Mouse (Mus musculus) heart, postnatal 4 days (tissue): Measurements from ENCODE around the gene Chd8. TPM values are rescaled to one million over a fixed set of nuclear protein-coding genes. Genes with fewer than 3 reads are reported as not detected.

ENCODE experiments used
- DNase-seq: peaks from one replicate; pipeline ENCODE4 v3.0.0; 2021
- total RNA-seq, 2 experiments: library from RNA; stranded (reverse); gene quantifications; 2 replicates each; pipeline ENCODE4 v1.2.3; 2021

Chd8 gene
- total RNA-seq, 2 experiments from 2014 or later, result 73.8 to 76.4 TPM

GRCm38 (mm10) chr14:52198141-52198540 lies 59.4 kb downstream of the Chd8 start:
- no peak for DNase-seq

GRCm38 (mm10) chr14:52197156-52197878 lies 60.3 kb downstream of the Chd8 start, which contains the start of gene Supt16:
Gene Supt16 (minus strand): TSS chr14:52197416.
- peak; percentile 87 for DNase-seq

- peak; percentile 34 for DNase-seq
Observed at GRCm38 (mm10) chr14:52196230-52197155, 61.1 kb downstream of the Chd8 start.

GRCm38 (mm10) chr14:52195691-52196090 lies 61.9 kb downstream of the Chd8 start:
- peak; percentile 65 for DNase-seq

GRCm38 (mm10) chr14:52190740-52191359 lies 66.7 kb downstream of the Chd8 start:
- peak; percentile 38 for DNase-seq

- no peak for DNase-seq
Observed at GRCm38 (mm10) chr14:52189519-52189918, 68.1 kb downstream of the Chd8 start.

- no peak for DNase-seq
Observed at GRCm38 (mm10) chr14:52188788-52189187, 68.8 kb downstream of the Chd8 start.

- no peak for DNase-seq
Observed at GRCm38 (mm10) chr14:52166571-52166970, 91.0 kb downstream of the Chd8 start.

GRCm38 (mm10) chr14:52160911-52161310 lies 96.7 kb downstream of the Chd8 start:
- no peak for DNase-seq

- no peak for DNase-seq
Observed at GRCm38 (mm10) chr14:52155008-52155407, 102.6 kb downstream of the Chd8 start.

- no peak for DNase-seq
Observed at GRCm38 (mm10) chr14:52152613-52153012, 105.0 kb downstream of the Chd8 start.

- no peak for DNase-seq
Observed at GRCm38 (mm10) chr14:52152179-52152578, 105.4 kb downstream of the Chd8 start.

- no peak for DNase-seq
Observed at GRCm38 (mm10) chr14:52149888-52150287, 107.7 kb downstream of the Chd8 start.

Other genes with a start within 250 kb of the Chd8 start
- 1 to 10 TPM; 1.4 to 1.8 TPM for gene Tmem253, start 242.1 kb downstream of the Chd8 start, total RNA-seq
- gene Zfp219, start 237.0 kb downstream of the Chd8 start, total RNA-seq, result 10 to 100 TPM; 37.5 to 42.0 TPM
- not detected for gene Olfr221, start 215.3 kb downstream of the Chd8 start, total RNA-seq
- 100 to 1,000 TPM; 183 to 190 TPM for gene Hnrnpc, start 153.8 kb downstream of the Chd8 start, total RNA-seq
- gene Rpgrip1, start 147.1 kb downstream of the Chd8 start, total RNA-seq, result under 1 TPM; 0.55 to 0.59 TPM
- 10 to 100 TPM; 48.5 to 50.6 TPM for gene Supt16, start 60.4 kb downstream of the Chd8 start, total RNA-seq
- gene Tox4, start 21.4 kb upstream of the Chd8 start, total RNA-seq, result 10 to 100 TPM; 37.4 to 39.3 TPM
- 10 to 100 TPM in 1 of 2 experiments, 1 to 10 TPM in 1; 8.9 to 10.6 TPM for gene Rab2b, start 21.8 kb upstream of the Chd8 start, total RNA-seq
- 10 to 100 TPM; 13.6 to 15.4 TPM for gene Mettl3, start 47.3 kb upstream of the Chd8 start, total RNA-seq
- 1 to 10 TPM; 6.1 to 6.4 TPM for gene Sall2, start 71.0 kb upstream of the Chd8 start, total RNA-seq
- not detected for gene Olfr1513, start 98.6 kb upstream of the Chd8 start, total RNA-seq
- not detected for gene Olfr1512, start 121.4 kb upstream of the Chd8 start, total RNA-seq
- gene Olfr1511, start 139.6 kb upstream of the Chd8 start, total RNA-seq, result not detected
- gene Olfr1510, start 156.6 kb upstream of the Chd8 start, total RNA-seq, result not detected
- not detected for gene Olfr1509, start 185.2 kb upstream of the Chd8 start, total RNA-seq
- gene Olfr1508, start 209.7 kb upstream of the Chd8 start, total RNA-seq, result not detected
- gene Olfr1507, start 238.0 kb upstream of the Chd8 start, total RNA-seq, result not detected